Mouse (Mus musculus) testis, postnatal 10 days (tissue): ENCODE data around the gene Tuba3b.

ENCODE experiments used
- DNase-seq: peaks from one replicate; pipeline ENCODE4 v3.0.0; 2021; ENCODE audit warnings: low spot score

Gene Tuba3b

GRCm38 (mm10) chr6:145607746-145608145 is 7.8 kb upstream of the Tuba3b start:
- DNase-seq: no peak

DNA sequence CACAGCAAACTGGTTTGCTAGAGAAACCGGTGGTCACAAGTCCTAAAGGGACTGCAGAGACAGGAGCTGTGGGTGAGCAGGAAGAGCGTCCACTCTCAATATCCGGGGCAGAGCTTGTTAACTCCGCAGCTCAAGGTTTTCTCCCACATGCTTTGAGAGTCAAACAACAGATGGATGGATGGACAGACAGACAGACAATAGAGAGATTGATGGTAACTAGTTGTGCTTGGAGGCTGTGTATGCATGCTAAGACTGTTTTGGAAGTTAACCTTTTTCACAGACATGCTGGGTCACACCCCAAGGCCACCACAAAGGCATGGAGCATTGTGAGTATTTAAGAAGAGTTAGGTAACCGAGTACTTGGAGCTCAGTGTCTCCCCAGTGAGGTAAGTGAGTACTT is 6.9 kb upstream of the Tuba3b start:
- DNase-seq: no peak

DNA sequence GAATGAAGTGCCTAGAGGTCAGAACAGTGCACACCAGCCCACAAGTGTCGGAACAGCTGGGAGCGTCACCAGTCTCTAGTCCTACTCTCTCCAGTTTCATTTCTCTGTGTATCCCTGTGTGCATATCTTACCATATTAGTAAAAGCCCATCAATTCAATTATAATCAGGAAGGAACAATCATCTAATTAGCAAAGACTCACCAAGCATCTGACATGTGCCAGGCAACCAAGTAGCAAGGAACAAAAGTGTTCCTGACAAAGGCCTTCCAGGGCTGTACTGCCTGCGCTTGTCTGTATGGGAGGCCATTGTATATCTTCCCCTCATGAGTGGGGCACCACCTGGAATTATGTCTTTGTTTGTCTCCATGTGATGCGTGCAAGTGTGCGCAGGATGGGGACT is 4.7 kb upstream of the Tuba3b start:
- no peak for DNase-seq

DNA sequence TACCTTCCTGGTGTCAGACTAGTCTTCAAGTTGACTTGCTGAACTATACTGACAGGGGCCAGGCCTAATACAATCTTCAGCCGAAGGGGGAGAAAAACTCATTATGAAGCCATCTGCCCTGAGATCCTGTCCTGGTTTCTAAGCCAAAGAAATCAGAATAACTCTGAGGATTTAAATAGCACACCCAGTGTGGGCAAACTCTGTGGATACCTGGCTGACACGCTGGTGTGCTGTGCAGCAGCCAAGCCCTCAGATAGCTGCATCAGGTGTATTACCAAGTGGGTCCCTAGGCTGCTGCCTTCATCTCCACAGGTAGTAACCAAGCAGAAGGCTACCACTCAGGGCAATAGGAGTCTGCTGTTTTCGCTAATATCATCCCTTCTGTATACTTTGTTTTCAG is 2.9 kb upstream of the Tuba3b start:
- DNase-seq: no peak

DNA sequence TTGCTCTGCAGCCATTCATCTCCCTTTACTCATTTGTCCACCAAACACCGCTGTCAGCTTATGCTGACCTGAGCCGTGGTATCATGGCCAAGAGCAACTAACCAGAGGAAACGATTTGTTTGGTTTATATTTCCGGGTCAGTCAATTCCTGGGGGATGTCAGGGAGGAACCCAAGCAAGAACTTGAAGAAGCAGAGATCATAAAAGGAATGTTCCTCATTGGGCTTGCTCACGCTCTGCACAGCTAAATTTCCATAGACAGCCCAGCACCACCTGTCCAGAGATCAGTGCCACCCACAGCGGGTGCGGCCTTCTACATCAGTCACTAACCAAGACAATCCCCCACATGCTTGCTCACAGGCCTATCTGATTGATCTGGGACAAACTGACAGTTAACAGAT is 1.3 kb upstream of the Tuba3b start, which contains the start of gene Lmntd1:
Gene Lmntd1, minus strand, starts transcription at position 101 of the 400 bp plus-strand sequence.
- DNase-seq: no peak

GRCm38 (mm10) chr6:145616402-145617229 is 1.1 kb downstream of the Tuba3b start:
- DNase-seq: no peak

- DNase-seq: no peak
Observed at GRCm38 (mm10) chr6:145623141-145623540, 7.6 kb downstream of the Tuba3b start.

- DNase-seq: no peak
Observed at GRCm38 (mm10) chr6:145630269-145630668, 14.7 kb downstream of the Tuba3b start.

DNA sequence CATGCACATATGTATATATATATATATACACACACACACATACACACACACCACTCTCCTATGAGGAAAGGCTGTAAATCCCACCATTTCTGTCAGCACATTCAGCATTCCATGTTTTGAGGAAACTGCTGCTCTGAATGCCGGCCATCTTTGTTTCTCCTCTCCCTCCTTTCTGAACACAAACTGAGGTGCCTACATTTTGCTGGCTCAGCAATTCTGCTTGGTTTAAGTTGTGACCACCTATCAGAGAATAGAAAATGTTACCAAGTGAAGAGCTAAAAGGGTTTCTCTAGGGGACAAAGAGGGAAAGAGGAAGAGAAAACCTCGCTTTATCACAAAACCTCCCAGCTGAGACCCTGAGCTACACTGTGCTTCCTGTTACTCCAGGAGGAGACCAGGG is 18.9 kb downstream of the Tuba3b start:
- no peak for DNase-seq

DNA sequence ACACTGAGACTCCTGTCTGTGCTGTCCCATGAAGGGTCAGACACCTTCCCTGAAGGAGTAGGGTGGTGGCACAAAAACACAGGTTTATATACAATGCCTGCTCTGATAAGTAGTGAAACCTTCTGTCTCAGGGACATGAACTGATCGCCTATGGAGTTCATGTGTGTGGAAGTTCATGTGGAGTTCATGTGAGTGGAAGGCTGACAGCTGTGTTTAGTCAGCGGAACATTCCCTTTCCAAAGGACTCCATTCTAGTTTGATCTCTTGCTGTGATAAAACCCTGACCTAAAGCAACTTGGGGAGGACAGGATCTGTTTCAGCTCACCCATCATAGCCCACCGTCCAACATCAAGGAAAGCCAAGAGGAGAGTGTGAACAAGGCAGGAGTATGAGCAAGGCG is 21.1 kb downstream of the Tuba3b start:
- no peak for DNase-seq

DNA sequence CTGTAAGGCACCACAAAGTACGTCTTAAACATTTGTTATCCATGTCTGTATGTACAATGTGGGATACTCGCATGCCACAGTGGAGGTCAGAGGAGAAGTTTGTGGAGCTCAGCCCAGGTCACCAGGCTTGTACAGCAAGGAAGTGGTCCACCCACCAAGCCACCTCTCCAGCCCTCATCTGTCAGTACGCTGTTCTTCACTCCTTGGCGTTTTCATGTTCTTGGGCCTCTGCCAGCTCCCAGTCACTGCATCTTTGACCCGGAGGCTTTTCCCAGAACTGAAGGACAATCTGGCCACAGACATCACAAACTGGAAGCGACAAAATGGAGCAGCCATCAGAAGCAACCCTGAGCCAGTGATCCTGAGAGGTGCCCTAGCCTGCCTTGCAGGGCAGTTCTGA is 22.7 kb downstream of the Tuba3b start:
- no peak for DNase-seq

- DNase-seq: no peak
Observed at GRCm38 (mm10) chr6:145640971-145641506, 25.5 kb downstream of the Tuba3b start.

- no peak for DNase-seq
Observed at GRCm38 (mm10) chr6:145651976-145652375, 36.4 kb downstream of the Tuba3b start.

- DNase-seq: no peak
Observed at GRCm38 (mm10) chr6:145652986-145653385, 37.4 kb downstream of the Tuba3b start.

DNA sequence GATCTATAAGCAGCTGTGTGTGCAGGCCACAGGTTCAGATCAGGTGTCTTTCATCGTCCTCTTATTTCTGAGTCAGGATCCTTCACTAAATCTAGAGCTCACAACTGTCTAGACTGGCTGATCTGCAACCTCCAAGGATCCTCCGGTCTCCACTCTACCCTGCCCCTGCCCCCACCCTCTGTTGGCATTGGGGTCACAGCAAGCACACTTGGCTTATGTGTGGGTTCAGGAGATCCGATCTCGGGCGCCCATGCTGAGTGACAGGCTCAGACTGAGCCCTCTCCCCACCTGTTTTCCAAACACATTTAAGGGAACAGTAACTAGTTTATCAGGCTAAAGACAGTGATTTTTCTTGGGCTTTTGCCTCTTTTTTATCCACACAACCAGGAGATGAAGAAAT is 38.1 kb downstream of the Tuba3b start:
- DNase-seq: no peak

- DNase-seq: no peak
Observed at GRCm38 (mm10) chr6:145654062-145654836, 38.7 kb downstream of the Tuba3b start.

DNA sequence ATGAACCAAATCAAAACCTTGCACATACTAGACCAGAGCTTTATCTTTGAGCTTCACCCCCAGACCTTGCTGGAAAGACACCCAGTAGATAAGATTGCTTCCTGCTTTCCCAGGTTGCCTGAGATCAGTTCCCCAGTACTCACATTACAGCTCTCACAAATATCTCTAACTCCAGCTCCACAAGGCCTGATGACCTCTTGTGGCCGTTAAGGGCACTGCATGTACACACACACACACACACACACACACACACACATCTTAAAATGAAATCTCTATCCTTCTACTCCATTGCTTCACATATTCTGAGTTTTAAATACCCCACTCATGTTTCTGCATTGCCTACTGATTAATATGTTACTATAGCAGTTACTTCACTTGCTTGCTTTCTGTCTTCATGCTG is 40.1 kb downstream of the Tuba3b start:
- no peak for DNase-seq

GRCm38 (mm10) chr6:145656740-145657591 is 41.4 kb downstream of the Tuba3b start:
- no peak for DNase-seq

DNA sequence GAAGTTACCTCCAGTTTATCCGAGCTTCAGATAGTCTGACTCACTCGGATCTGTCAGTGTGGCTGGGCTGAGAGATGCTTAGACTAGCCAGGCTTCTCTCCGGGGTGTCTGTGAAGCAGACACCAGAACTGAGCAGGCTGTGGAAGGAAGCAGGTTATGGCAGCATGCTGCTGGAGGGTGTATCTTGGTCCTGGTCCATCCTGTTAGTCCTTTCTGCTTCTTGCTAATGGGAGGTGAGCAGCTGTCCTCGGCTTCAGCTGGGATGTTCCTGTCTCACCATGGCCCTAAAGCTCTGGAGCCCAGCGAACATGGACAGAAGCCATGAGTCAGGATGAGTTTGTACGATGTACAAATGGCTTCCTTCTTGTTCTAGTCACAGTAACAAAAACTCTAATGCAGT is 43.6 kb downstream of the Tuba3b start:
- DNase-seq: no peak

- no peak for DNase-seq
Observed at GRCm38 (mm10) chr6:145660943-145661342, 45.4 kb downstream of the Tuba3b start.

DNA sequence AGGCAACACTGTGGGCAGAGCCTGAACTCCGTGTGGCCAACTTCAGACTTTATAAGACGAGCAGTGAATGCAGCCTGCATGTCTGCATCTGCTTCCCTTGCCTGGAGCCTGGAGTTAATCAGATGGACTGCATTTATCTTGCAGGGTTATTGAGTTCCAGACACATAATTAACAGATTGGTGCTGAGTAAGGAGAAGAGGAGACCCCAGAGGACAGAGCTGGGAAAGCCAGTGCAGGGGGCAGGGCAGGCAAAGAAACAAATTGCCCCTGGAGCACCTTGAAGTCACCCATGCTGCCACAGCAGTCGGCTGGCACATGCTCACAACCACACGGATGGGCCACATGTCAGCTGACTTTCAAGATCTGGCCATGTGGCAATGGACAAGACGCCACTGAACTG is 48.7 kb downstream of the Tuba3b start:
- DNase-seq: no peak

DNA sequence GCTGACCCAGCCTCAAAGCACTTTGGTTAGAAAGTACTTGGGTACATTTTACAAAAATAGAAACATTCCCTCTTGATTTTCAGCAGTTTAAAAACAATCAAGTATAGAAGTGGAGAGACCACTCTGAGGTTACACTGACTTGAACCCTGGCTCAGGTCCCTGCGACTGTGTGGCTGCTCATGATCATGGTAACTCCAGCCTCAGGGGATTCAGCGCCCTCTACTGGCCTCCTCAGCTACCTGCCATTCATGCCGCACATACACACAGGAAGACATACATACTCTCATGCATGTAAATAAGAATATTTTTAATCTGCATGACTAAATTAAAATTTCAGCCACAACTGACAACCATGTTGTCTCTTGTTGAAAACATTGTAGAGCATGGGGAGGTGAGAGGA is 50.2 kb downstream of the Tuba3b start:
- DNase-seq: no peak
